Mouse (Mus musculus): Measurements from ENCODE around the gene Zg16. TPM values are rescaled to one million over a fixed set of nuclear protein-coding genes. Genes with fewer than 3 reads are reported as not detected.

Gene Zg16
- polyA plus RNA-seq, 1 experiment from 2014 or later: not detected

DNA sequence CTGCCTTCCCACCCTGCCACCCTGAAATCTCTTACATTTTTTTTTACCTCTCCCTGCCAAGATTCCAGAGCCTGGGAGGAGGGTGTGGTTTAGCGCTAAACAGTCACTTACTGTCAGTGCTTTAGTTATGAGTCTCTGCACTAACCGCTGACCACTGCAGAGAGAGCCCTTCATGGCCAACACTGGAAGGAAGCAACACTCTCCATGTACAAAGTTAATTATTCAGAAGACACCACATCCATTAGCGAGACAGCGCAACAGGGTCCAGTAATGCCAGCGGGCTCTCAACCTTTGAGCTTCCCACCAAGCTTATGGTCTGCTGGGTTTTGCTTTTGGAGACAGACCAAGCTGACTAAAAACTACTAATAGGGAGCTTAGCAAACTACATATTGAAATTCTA is 10.9 kb downstream of the Zg16 start:
- 95% methylated on average over 5 of the region's 5 CpGs for WGBS

DNA sequence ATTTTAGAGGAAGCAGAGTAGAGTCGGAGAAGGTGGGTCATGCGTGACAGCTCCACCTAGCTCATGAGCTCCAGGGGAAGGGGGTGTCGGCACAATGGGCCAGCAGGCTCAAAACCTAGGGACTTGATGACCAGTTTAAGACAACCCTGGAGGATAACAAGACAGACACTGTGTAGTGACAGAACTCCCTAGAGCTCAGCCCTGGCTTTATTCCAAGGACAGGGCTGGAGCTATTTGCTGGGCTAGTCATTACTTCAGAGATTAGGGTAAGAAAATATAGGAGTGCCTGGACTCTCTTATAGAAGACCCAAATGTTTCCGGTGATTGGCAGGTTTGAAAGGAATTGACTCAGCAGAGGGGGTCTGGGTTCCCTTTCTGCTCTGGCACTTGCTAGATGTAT is 13.9 kb downstream of the Zg16 start:
- 82% methylated on average over 4 of the region's 4 CpGs for WGBS
- no peak for DNase-seq (ENCODE audit: low spot score)
- no peak for ATAC-seq (replicated peaks; ENCODE audit: insufficient number of reproducible peaks, low FRiP score, low TSS enrichment, low read depth)
- no peaks in the 10 kb centered on the region for H3K9me3 ChIP-seq (replicated peaks; ENCODE audit: control insufficient read depth, low read length)
- H3K4me1 ChIP-seq (ENCODE audit: control insufficient read depth, insufficient read depth, low read length): no peaks in the 10 kb centered on the region
- H3K27me3 ChIP-seq (ENCODE audit: control insufficient read depth, insufficient read depth, low read length): no peaks in the 10 kb centered on the region
- no peak overlapping the region for H3K4me3 ChIP-seq (ENCODE audit: low read depth, low read length)
- no peaks in the 10 kb centered on the region for H3K36me3 ChIP-seq (replicated peaks; ENCODE audit: control insufficient read depth, insufficient read depth, low read depth, low read length)
- no peak overlapping the region for H3K27ac ChIP-seq (replicated peaks; ENCODE audit: low read depth, low read length)
- H3K4me2 ChIP-seq (ENCODE audit: low read depth, low read length): no peak overlapping the region
- H3K9ac ChIP-seq (replicated peaks; ENCODE audit: low read length): no peak overlapping the region

More for the DNA sequence above, 10.9 kb downstream of the Zg16 start:
- ATAC-seq (replicated peaks; ENCODE audit: insufficient number of reproducible peaks, low FRiP score, low TSS enrichment, low read depth) (no peak), DNase-seq (ENCODE audit: low spot score) (no peak)
- no peak overlapping the region for H3K4me2 ChIP-seq (ENCODE audit: low read depth, low read length)
- H3K27me3 ChIP-seq (ENCODE audit: control insufficient read depth, insufficient read depth, low read length): no peaks in the 10 kb centered on the region
- H3K36me3 ChIP-seq (replicated peaks; ENCODE audit: control insufficient read depth, insufficient read depth, low read depth, low read length): no peaks in the 10 kb centered on the region
- H3K9ac ChIP-seq (replicated peaks; ENCODE audit: low read length): no peak overlapping the region
- H3K4me3 ChIP-seq (ENCODE audit: low read depth, low read length): no peak overlapping the region
- H3K9me3 ChIP-seq (replicated peaks; ENCODE audit: control insufficient read depth, low read length): no peaks in the 10 kb centered on the region
- no peaks in the 10 kb centered on the region for H3K4me1 ChIP-seq (ENCODE audit: control insufficient read depth, insufficient read depth, low read length)
- H3K27ac ChIP-seq (replicated peaks; ENCODE audit: low read depth, low read length): no peak overlapping the region

GRCm38 (mm10) chr7:127070871-127071413 is 16.2 kb downstream of the Zg16 start:
- Histone ChIP-seq H3K27ac (replicated peaks; ENCODE audit: low read depth, low read length) (no peak overlapping the region), H3K9me3 (replicated peaks; ENCODE audit: control insufficient read depth, low read length) (no peaks in the 10 kb centered on the region), H3K36me3 (replicated peaks; ENCODE audit: control insufficient read depth, insufficient read depth, low read depth, low read length) (no peaks in the 10 kb centered on the region), H3K4me3 (ENCODE audit: low read depth, low read length) (no peak overlapping the region), H3K4me2 (ENCODE audit: low read depth, low read length) (no peak overlapping the region), H3K27me3 (ENCODE audit: control insufficient read depth, insufficient read depth, low read length) (no peaks in the 10 kb centered on the region), H3K9ac (replicated peaks; ENCODE audit: low read length) (no peak overlapping the region), H3K4me1 (ENCODE audit: control insufficient read depth, insufficient read depth, low read length) (no peaks in the 10 kb centered on the region)
- DNase-seq (ENCODE audit: low spot score) (no peak), ATAC-seq (replicated peaks; ENCODE audit: insufficient number of reproducible peaks, low FRiP score, low TSS enrichment, low read depth) (no peak)
- WGBS: 74% methylated on average over 4 of the region's 4 CpGs

DNA sequence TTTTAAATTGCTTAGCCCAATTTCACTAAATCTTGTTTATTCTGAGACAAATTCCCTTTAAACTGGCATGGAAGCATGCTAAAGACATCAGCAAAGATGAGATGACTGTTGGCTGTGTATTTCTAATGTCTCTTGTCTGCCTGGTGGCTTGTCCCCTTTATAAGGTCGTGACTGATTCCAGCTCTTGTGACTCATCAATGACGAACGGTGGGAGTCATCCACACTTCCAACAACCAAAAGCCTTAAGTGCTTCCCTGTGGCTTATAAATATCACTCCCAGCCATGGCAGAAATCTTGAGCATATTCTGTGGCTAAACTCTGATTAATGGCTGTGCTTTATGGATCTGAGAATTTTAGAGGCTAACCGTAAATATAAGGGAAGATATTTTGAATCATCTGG is 20.8 kb downstream of the Zg16 start:
- H3K4me1 ChIP-seq (ENCODE audit: control insufficient read depth, insufficient read depth, low read length): no peaks in the 10 kb centered on the region
- no peaks in the 10 kb centered on the region for H3K27me3 ChIP-seq (ENCODE audit: control insufficient read depth, insufficient read depth, low read length)
- no peak overlapping the region for H3K4me3 ChIP-seq (ENCODE audit: low read depth, low read length)
- no peak overlapping the region for H3K27ac ChIP-seq (replicated peaks; ENCODE audit: low read depth, low read length)
- ATAC-seq (replicated peaks; ENCODE audit: insufficient number of reproducible peaks, low FRiP score, low TSS enrichment, low read depth) (no peak), DNase-seq (ENCODE audit: low spot score) (no peak)
- H3K36me3 ChIP-seq (replicated peaks; ENCODE audit: control insufficient read depth, insufficient read depth, low read depth, low read length): no peaks in the 10 kb centered on the region
- no peak overlapping the region for H3K9ac ChIP-seq (replicated peaks; ENCODE audit: low read length)
- no peaks in the 10 kb centered on the region for H3K9me3 ChIP-seq (replicated peaks; ENCODE audit: control insufficient read depth, low read length)
- H3K4me2 ChIP-seq (ENCODE audit: low read depth, low read length): no peak overlapping the region
- WGBS: 87% methylated on average over 4 of the region's 4 CpGs

DNA sequence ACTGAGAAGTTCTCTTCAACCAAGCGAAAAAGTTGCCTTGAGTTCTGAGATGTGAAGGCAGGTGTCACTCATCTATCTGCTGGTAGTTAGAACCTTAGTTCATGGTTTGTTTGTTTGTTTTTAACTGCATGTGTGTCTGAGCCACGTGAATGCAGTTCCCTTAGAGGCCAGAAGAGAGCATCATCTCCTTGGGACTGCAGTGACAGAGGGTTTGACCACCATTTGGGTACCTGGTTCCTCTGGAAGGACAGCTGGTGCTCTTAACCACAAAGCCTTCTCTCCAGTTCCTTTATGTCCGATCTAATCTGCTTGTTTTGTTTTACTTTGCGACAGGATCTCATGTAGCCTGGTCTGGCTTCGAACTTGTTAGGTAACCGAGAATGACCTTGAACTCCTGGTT is 21.6 kb downstream of the Zg16 start:
- Histone ChIP-seq H3K4me1 (ENCODE audit: control insufficient read depth, insufficient read depth, low read length) (no peaks in the 10 kb centered on the region), H3K27ac (replicated peaks; ENCODE audit: low read depth, low read length) (no peak overlapping the region), H3K9ac (replicated peaks; ENCODE audit: low read length) (no peak overlapping the region), H3K36me3 (replicated peaks; ENCODE audit: control insufficient read depth, insufficient read depth, low read depth, low read length) (no peaks in the 10 kb centered on the region), H3K4me2 (ENCODE audit: low read depth, low read length) (no peak overlapping the region), H3K27me3 (ENCODE audit: control insufficient read depth, insufficient read depth, low read length) (no peaks in the 10 kb centered on the region), H3K4me3 (ENCODE audit: low read depth, low read length) (no peak overlapping the region), H3K9me3 (replicated peaks; ENCODE audit: control insufficient read depth, low read length) (no peaks in the 10 kb centered on the region)
- DNase-seq (ENCODE audit: low spot score) (no peak), ATAC-seq (replicated peaks; ENCODE audit: insufficient number of reproducible peaks, low FRiP score, low TSS enrichment, low read depth) (no peak)
- WGBS: 87% methylated on average over 6 of the region's 6 CpGs

- Histone ChIP-seq H3K4me2 (ENCODE audit: low read depth, low read length) (no peak overlapping the region), H3K27me3 (ENCODE audit: control insufficient read depth, insufficient read depth, low read length) (no peaks in the 10 kb centered on the region), H3K27ac (replicated peaks; ENCODE audit: low read depth, low read length) (no peak overlapping the region), H3K36me3 (replicated peaks; ENCODE audit: control insufficient read depth, insufficient read depth, low read depth, low read length) (no peaks in the 10 kb centered on the region), H3K4me3 (ENCODE audit: low read depth, low read length) (no peak overlapping the region), H3K9ac (replicated peaks; ENCODE audit: low read length) (no peak overlapping the region), H3K9me3 (replicated peaks; ENCODE audit: control insufficient read depth, low read length) (no peaks in the 10 kb centered on the region), H3K4me1 (ENCODE audit: control insufficient read depth, insufficient read depth, low read length) (no peaks in the 10 kb centered on the region)
- WGBS: 71% methylated on average over 5 of the region's 5 CpGs
- DNase-seq (ENCODE audit: low spot score): no peak
- no peak for ATAC-seq (replicated peaks; ENCODE audit: insufficient number of reproducible peaks, low FRiP score, low TSS enrichment, low read depth)
Observed at GRCm38 (mm10) chr7:127055026-127055585, 32.0 kb downstream of the Zg16 start.

DNA sequence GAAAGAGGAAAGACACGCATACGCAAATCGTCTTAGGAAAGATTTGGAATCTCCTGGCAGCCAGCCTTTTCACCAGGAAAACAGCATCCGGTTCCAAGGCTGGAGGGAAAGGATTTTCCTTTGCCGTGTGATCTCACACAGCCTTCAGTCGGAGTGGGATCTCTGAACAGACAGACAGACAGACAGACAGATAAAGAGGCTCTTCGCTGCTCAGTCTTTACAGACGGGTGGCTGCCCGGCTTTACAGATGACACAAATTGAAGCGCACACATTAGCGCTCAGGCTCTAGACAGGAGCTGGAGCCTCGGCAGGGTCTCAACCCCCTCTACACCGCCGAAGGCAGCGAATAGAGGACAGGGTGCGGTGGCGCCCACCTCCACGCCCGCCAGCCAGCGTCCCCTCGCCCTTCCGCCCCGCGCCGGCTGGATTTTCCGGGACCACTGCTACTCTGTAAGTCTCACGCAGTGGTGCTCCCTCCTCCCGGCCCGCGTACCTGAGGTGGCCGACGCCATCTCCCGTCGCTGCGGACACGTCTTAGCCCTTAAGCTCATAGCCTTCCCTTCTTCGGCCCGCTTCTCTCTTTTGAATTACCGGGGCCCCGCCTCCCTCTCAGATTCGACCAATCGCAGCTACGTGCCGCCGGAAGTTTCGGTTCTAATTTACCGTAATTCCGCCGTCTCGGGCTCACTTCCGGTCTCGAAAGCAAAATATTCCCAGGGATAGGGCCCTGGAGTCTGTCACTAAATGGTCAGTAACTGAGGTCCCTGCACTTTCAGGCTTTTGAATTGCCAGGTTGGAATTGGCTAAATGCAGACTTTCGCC is 45.1 kb downstream of the Zg16 start, which contains the start of gene Kif22:
Kif22 (minus strand) TSS at position 621 of the 822 bp plus-strand sequence.
- Histone ChIP-seq H3K4me3 (ENCODE audit: low read depth, low read length) (peak within 1 kb of the TSS; percentile 84), H3K27me3 (ENCODE audit: control insufficient read depth, insufficient read depth, low read length) (no peaks in the 10 kb centered on the region), H3K4me2 (ENCODE audit: low read depth, low read length) (peak within 1 kb of the TSS; percentile 59), H3K27ac (replicated peaks; ENCODE audit: low read depth, low read length) (0 out of 2 replicates have a peak within 1 kb of the TSS, but pooled peaks have one; percentile 14), H3K4me1 (ENCODE audit: control insufficient read depth, insufficient read depth, low read length) (no peaks in the 10 kb centered on the region), H3K9me3 (replicated peaks; ENCODE audit: control insufficient read depth, low read length) (no peaks in the 10 kb centered on the region), H3K36me3 (replicated peaks; ENCODE audit: control insufficient read depth, insufficient read depth, low read depth, low read length) (no peaks in the 10 kb centered on the region), H3K9ac (replicated peaks; ENCODE audit: low read length) (peak within 1 kb of the TSS; percentile 85)
- ATAC-seq (replicated peaks; ENCODE audit: insufficient number of reproducible peaks, low FRiP score, low TSS enrichment, low read depth) (peak; percentile 84), DNase-seq (ENCODE audit: low spot score) (peak; percentile 95)
- WGBS: under 1% methylated on average over 53 of the region's 53 CpGs

- H3K4me1 ChIP-seq (ENCODE audit: control insufficient read depth, insufficient read depth, low read length): peaks cover 4% of the 10 kb centered on the region
- no peak overlapping the region for H3K4me3 ChIP-seq (ENCODE audit: low read depth, low read length)
- no peak overlapping the region for H3K27ac ChIP-seq (replicated peaks; ENCODE audit: low read depth, low read length)
- 84% methylated on average over 1 of the region's 1 CpGs for WGBS
- H3K9ac ChIP-seq (replicated peaks; ENCODE audit: low read length): no peak overlapping the region
- no peak overlapping the region for H3K4me2 ChIP-seq (ENCODE audit: low read depth, low read length)
- H3K36me3 ChIP-seq (replicated peaks; ENCODE audit: control insufficient read depth, insufficient read depth, low read depth, low read length): peaks cover 11% of the 10 kb centered on the region
- H3K27me3 ChIP-seq (ENCODE audit: control insufficient read depth, insufficient read depth, low read length): no peaks in the 10 kb centered on the region
- no peaks in the 10 kb centered on the region for H3K9me3 ChIP-seq (replicated peaks; ENCODE audit: control insufficient read depth, low read length)
- DNase-seq (ENCODE audit: low spot score) (no peak), ATAC-seq (replicated peaks; ENCODE audit: insufficient number of reproducible peaks, low FRiP score, low TSS enrichment, low read depth) (no peak)
Observed at GRCm38 (mm10) chr7:127031244-127031643, 55.9 kb downstream of the Zg16 start.
